Mouse (Mus musculus) ES-Bruce4 (cell line): ENCODE data around the gene Ttc22.

Experiments used
- CTCF ChIP-seq: IDR thresholded peaks from one replicate; pipeline ENCODE4 v1.8.1; 2011; ENCODE audit warnings: low read depth, low read length
- POLR2A ChIP-seq: IDR thresholded peaks from one replicate; pipeline ENCODE4 v1.8.1; 2011; ENCODE audit warnings: low read length; ENCODE audit not compliant: insufficient read depth

- TF ChIP-seq POLR2A (no peak), CTCF (no peak)
These were observed 3.3 kb upstream of the Ttc22 start for GRCm38 (mm10) chr4:106618898-106619297.
